Mouse (Mus musculus) mesoderm, embryonic 11.5 days (tissue): ENCODE measurements at regions not wholly inside any gene's neighbourhood (a gene's known extent, or its start where the extent isn't known, plus 50 kb on each side); places are given as distances from the start of the nearest gene placed in this dataset.

Experiments used
- DNase-seq: peaks from one replicate; pipeline ENCODE4 v3.0.0-alpha.2; 2012; ENCODE audit warnings: low read depth, low spot score

GRCm38 (mm10) chr15:93706366-93706930, 110.8 kb upstream of the Prickle1 start:
- no peak for DNase-seq

GRCm38 (mm10) chr15:93705651-93706050, 110.0 kb upstream of the Prickle1 start:
- DNase-seq: no peak

GRCm38 (mm10) chr15:93705109-93705508, 109.4 kb upstream of the Prickle1 start:
- DNase-seq: no peak

- DNase-seq: no peak
Observed at GRCm38 (mm10) chr15:93701017-93701416, 105.3 kb upstream of the Prickle1 start.

GRCm38 (mm10) chr15:93699971-93700370, 104.3 kb upstream of the Prickle1 start:
- no peak for DNase-seq

GRCm38 (mm10) chr15:93698182-93698822, 102.6 kb upstream of the Prickle1 start:
- no peak for DNase-seq

- DNase-seq: no peak
Observed at GRCm38 (mm10) chr15:93690717-93691116, 95.0 kb upstream of the Prickle1 start.

- no peak for DNase-seq
Observed at GRCm38 (mm10) chr15:93690011-93690410, 94.3 kb upstream of the Prickle1 start.

- DNase-seq: no peak
Observed at GRCm38 (mm10) chr15:93686385-93686784, 90.7 kb upstream of the Prickle1 start.

- DNase-seq: no peak
Observed at GRCm38 (mm10) chr15:93681602-93682001, 85.9 kb upstream of the Prickle1 start.

GRCm38 (mm10) chr15:93675624-93676023, 79.9 kb upstream of the Prickle1 start:
- no peak for DNase-seq

GRCm38 (mm10) chr15:93673976-93674375, 78.3 kb upstream of the Prickle1 start:
- no peak for DNase-seq

- DNase-seq: no peak
Observed at GRCm38 (mm10) chr15:93663876-93664275, 68.2 kb upstream of the Prickle1 start.

- DNase-seq: no peak
Observed at GRCm38 (mm10) chr15:93662601-93663000, 66.9 kb upstream of the Prickle1 start.

- no peak for DNase-seq
Observed at GRCm38 (mm10) chr15:93661801-93662200, 66.1 kb upstream of the Prickle1 start.

- DNase-seq: no peak
Observed at GRCm38 (mm10) chr15:93660952-93661648, 65.4 kb upstream of the Prickle1 start.

GRCm38 (mm10) chr15:93657171-93657570, 61.5 kb upstream of the Prickle1 start:
- DNase-seq: no peak

- no peak for DNase-seq
Observed at GRCm38 (mm10) chr15:93656713-93657112, 61.0 kb upstream of the Prickle1 start.

GRCm38 (mm10) chr15:93655743-93656142, 60.1 kb upstream of the Prickle1 start:
- DNase-seq: no peak

GRCm38 (mm10) chr15:93655243-93655642, 59.6 kb upstream of the Prickle1 start:
- no peak for DNase-seq

GRCm38 (mm10) chr15:93653378-93653777, 57.7 kb upstream of the Prickle1 start:
- DNase-seq: no peak

- no peak for DNase-seq
Observed at GRCm38 (mm10) chr15:93650981-93651757, 55.5 kb upstream of the Prickle1 start.
